Mouse (Mus musculus) lung, postnatal 25 days (tissue): ENCODE data around the gene Dact3.

Experiments
- DNase-seq: peaks from one replicate; pipeline ENCODE4 v3.0.0; 2022; ENCODE audit warnings: low spot score

Gene Dact3

DNA sequence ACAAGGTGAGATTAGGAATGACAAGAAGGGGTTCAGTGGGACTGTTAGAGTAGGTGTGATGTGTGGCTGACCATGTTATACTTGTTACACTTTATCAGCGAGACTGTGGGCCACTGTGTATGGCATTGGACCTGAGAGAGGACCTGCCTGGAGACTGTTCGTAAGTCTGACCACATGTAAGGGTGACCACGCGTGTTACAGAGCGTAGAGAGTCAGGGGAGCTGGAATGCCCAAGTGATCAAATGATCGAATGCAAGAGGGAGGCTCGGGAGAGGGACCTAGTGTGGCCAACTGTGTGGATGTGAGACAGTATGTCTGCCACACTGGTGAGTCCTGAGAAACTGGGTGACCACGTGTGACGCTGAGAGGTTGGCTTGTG, 17.2 kb downstream of the Dact3 start:
- no peak for DNase-seq

DNA sequence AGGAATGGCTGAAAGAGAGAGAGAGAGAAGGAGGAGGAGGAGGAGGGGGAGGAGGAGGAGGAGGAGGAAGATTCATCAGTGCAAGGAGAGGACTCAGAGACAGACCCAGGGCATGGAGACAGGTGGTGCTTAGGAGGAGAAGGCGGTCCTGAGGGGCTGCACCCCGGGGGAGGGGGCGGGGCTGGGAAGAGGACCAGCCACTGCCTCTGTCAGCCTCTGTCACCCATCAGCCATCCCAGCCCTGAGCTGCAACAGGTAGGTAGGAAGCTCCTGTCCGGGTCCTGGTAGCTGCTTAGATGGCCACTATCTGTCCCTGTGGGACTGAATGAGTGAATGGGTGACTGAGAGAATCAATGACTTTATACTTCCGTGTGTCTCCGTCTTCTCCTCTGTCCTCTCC, 18.5 kb downstream of the Dact3 start:
- DNase-seq, result no peak

- no peak for DNase-seq
Measured at GRCm38 (mm10) chr7:16894279-16894678, 19.2 kb downstream of the Dact3 start.

DNA sequence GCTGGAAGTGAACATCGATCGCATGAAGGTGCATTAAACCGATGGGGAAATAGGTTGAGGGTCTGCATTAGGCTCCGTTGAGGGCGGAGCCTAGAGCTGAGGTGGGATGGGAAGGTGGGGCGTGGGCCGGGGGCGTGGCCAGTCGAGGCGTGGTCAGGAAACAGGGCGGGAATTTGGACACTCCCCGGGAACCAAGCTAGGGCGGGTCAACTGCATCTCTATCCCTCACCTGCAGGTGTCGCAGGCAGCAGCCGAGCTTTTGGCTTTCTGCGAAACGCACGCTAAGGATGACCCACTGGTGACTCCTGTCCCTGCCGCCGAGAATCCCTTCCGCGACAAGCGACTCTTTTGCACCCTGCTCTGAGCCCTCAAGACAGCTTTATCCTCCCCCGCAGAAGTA, 19.9 kb downstream of the Dact3 start:
- peak; percentile 74 for DNase-seq

DNA sequence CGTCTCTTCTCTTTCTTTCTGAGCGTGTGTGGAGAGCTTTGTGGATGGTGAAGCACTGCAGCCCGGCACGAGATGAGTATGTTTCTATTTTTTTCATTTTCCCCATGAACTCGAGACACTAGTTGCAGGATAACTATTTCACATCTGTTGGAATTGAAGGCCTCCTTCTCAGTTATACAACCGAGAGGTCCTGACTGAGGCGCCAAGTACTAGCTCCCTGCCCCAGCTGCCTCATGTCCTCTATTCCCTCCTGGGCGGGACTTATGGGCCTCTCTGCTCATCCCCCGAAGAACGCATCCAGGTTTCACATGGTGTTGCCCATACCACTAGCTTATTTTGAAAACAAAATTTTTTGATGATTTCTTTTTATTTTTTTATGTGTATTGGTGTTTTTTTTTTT, 20.4 kb downstream of the Dact3 start:
- DNase-seq, result no peak

DNA sequence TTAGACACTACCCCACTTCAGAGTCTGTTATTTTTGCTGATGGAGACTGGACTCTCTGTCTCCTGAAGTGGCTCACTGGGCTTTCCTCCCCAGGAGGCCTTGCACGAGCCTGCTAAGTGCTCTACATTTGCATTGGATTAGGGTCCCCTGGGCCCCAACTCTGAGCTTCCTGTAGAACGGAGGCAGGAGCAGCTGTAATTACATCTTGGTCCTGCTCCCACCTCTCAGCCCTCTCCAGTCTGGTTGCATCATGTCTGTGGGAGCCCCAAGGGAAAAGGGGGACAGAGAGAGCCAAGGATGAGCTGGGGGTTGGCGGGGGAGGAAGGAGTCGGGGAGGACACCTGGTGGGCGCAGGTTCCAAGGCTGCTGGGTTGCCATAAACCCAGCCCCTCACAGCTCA, 25.4 kb downstream of the Dact3 start:
- DNase-seq, result no peak

DNA sequence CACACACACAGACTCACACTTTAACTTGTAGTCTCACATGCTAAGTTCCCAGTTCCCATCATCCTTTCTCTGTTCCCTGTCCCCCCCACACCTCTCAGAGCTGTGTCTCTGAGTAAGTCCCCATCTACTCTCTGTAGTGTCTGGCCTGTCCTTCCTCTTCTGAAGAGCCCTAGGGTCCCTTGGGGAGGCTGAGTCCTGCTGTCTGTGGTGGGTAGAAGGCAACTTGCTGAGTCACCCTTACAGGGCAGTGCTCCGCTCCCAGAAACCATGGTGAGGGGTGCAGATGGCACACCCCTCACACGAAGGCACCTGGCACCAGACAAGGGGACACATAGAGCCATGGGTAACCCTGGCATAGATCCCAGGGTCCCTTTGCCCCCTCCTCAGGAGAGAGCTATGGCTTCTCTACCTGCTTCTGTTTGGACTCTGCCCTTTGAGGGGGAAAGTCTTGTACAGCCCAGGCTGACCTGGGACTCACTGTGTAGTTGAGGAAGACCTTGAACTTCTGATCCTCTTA, 28.4 kb downstream of the Dact3 start:
- no peak for DNase-seq

GRCm38 (mm10) chr7:16904120-16904675, 29.1 kb downstream of the Dact3 start:
- no peak for DNase-seq

- peak; percentile 41 for DNase-seq
Measured at GRCm38 (mm10) chr7:16905491-16906021, 30.4 kb downstream of the Dact3 start.

DNA sequence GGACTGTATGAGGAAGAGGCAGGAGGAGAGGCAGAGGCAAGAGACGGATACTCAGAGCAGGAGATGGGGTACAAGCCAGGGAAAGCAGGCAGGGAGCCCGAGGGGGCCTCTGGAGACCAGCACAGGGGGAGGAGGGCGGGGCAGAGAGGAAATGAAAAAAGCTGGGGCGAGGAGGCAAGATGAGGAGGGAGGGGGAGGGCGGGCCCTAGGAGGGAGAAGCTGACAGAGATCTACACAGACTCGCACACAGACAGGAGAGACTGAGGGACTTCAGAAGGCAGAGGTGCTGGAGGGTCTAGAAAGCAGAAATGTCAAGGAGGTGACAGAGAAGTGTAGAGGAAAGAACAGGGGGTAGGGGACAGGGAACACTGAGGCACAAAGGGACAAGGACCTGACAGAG, 31.2 kb downstream of the Dact3 start, which contains the start of gene Ptgir:
Gene Ptgir, plus strand, starts transcription at position 210 of the 400 bp plus-strand sequence.
- DNase-seq, result no peak

DNA sequence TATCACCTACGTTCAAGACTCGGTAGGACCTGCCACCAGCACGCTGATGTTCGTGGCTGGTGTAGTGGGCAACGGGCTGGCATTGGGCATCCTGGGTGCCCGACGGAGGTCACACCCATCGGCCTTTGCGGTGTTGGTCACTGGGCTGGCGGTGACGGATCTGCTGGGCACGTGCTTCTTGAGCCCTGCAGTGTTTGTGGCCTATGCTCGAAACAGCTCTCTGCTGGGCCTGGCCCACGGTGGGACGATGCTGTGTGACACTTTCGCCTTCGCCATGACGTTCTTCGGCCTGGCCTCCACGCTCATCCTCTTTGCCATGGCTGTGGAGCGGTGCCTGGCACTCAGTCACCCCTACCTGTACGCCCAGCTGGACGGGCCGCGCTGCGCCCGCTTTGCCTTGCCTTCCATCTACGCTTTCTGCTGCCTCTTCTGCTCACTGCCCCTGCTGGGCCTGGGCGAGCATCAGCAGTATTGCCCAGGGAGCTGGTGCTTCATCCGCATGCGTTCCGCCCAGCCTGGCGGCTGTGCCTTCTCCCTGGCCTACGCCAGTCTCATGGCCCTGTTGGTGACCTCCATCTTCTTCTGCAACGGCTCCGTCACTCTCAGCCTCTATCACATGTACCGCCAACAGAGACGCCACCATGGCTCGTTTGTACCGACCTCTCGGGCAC, 31.9 kb downstream of the Dact3 start:
- DNase-seq, result no peak

GRCm38 (mm10) chr7:16907842-16908241, 32.7 kb downstream of the Dact3 start:
- DNase-seq, result no peak

- no peak for DNase-seq
Measured at GRCm38 (mm10) chr7:16908367-16908766, 33.2 kb downstream of the Dact3 start.

- no peak for DNase-seq
Measured at GRCm38 (mm10) chr7:16908859-16909258, 33.7 kb downstream of the Dact3 start.

GRCm38 (mm10) chr7:16909909-16910308, 34.8 kb downstream of the Dact3 start:
- no peak for DNase-seq

DNA sequence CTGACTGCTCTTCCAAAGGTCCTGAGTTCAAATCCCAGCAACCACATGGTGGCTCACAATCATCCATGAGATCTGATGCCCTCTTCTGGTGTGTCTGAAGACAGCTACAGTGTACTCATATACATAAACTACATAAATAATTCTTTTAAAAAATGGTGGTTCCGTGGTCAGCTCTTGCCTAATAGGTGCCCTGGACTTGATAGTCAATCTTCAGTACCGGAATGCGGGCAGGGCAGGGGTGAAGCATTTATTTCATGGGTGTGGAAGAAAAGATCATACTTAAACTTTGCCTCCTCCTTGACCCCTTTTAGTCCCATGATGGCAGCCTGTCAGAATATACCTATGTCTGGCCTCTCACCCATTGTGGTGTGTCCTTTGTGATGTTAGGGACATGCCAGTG, 36.8 kb downstream of the Dact3 start:
- DNase-seq, result no peak

GRCm38 (mm10) chr7:16912360-16912759, 37.2 kb downstream of the Dact3 start:
- DNase-seq, result peak; percentile 36

DNA sequence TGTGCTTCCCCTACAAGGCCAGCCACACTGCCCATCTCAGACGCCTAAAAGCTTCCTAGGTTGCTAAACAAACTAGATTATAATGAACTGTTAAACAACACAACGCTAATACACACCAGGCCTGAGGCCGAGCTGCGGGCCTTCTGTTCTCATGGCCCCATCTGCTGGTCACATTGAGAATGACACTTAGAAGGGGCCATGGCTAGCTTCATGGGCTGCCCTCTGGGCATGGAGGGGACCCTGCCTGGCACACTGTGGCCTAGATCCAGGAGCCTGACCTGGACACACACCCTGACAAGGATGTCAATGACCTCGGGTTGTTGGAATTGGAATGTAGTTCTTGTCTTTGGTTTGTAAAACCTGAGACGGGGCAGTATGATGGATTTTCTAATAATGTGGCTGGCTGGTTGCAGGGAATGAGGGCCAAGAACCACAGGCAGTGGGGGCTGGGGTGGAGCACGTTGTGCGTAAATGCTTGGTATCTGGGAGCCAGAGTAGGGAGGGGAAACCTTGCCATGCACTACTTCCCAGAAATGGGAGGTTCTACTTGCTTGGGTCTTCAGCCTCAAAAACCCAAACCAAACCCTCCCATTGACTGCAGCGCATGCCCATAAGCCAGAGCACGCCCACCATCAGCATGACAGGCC, 38.8 kb downstream of the Dact3 start:
- peak; percentile 69 for DNase-seq

DNA sequence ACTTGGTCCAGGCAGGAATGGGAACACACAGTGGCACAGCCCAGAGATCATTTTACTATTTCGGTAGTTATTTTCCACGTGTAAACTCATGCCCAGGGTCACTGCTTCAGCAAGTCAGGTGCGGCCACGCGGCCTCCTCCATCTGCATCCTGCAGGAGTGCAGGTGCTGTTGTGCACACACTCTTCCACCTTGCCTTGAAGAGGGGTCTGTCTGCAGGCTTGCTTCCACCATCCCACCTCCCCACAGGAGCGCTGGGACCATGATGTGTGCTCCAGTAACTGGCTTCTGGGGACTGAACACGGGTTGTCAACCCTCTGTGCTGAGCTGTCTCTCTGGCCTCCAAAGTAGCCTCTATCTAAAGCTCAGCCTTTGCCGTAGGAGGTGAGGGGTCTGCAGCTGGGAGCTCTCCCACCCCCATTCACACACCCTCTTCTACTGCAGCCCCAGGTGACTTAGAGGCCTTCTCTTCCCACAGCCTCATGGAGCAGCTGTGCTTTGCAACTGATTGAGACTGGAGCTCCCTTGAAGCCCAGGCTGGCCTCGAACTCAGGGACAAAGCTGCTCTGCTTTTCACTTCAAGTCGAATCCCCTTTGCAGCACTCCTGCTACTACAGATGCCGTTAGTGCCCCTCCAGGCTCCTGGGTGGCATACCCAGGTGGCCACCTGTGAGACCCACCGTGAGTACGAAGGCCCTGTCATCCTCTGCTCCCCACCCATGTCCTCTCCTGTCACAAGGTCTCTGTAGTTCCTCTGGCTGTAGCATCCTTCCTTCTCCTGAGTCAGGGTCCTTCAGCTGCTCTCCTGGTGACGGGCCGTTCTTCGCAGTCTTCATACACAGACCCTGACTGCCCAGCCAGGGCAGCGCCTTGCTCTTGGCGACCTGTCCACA, 39.6 kb downstream of the Dact3 start:
- no peak for DNase-seq

DNA sequence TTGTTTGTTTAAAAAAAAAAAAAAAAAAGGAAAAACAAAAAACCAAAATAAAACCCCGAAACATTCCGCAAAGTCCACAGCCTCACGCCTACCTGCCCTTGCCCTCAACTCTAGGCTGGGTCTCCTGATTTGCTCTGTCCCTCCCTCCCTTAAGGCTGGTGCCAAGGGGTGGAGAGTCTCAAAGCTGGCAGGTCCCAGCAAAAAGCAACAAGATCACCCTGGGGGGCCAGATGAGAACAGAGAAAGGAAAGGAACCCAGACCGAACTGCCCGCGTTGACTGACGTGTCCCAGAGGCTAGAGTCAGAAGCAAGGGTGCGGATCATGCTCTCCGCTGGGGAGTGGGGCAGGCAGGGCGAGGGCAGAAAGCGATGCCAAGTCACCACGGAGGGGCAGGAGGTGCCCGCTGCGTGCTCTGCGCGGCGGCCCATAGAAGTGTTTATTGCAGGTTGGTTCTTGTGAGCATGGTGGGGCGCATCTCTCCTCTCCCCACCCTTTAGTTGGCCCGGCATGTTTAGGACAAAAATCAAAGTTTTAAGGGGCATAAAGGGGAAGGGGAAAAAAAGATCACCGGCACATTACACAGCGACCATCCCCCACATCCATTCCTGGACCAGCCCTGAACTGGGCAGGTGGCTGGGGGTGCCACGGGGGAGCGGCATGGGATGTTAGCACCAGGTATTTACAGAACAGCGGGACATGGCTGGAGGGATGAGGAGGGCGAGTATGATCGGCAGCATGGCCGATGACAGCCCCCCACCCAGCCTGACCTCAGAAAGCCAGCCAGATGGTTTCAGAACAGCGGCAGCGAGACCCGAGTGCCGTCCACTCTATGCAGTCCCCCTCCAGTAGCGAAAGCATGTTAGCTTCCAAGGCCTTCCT, 40.6 kb downstream of the Dact3 start:
- DNase-seq, result no peak
